Mouse (Mus musculus) brain, embryonic 14.5 days (tissue): ENCODE measurements around the gene Ppfibp2. TPM values are rescaled to one million over a fixed set of nuclear protein-coding genes. Genes with fewer than 3 reads are reported as not detected.
A peak's percentile ranks its signal among the peaks of the same experiment; 100 is the strongest.

ENCODE experiments used
- DNase-seq: peaks from one replicate; pipeline ENCODE4 v3.0.0-alpha.2; 2011; ENCODE audit warnings: low read depth
- CTCF ChIP-seq: fragments of 200-500 bp; IDR thresholded peaks from 2 replicates; pipeline ENCODE4 v1.5.1; 2012; ENCODE audit warnings: inconsistent platforms, mild to moderate bottlenecking, moderate library complexity, borderline replicate concordance; ENCODE audit not compliant: insufficient read depth, insufficient read length; ENCODE audit errors: extremely low read depth
- POLR2A ChIP-seq: fragments of 200-500 bp; IDR thresholded peaks from 2 replicates; pipeline ENCODE4 v1.6.1; 2012; ENCODE audit warnings: mild to moderate bottlenecking, inconsistent platforms, borderline replicate concordance; ENCODE audit not compliant: poor library complexity, insufficient read depth, insufficient read length, severe bottlenecking; ENCODE audit errors: extremely low read depth
- polyA plus RNA-seq: library from polyadenylated mRNA; depleted of rRNA; stranded (reverse); fragments of >200 nt; gene quantifications from 2 replicates; pipeline ENCODE4 v1.2.3, GENCODE M21; 2012

Ppfibp2 gene
- polyA plus RNA-seq, 1 experiment = 3.4 TPM

DNA sequence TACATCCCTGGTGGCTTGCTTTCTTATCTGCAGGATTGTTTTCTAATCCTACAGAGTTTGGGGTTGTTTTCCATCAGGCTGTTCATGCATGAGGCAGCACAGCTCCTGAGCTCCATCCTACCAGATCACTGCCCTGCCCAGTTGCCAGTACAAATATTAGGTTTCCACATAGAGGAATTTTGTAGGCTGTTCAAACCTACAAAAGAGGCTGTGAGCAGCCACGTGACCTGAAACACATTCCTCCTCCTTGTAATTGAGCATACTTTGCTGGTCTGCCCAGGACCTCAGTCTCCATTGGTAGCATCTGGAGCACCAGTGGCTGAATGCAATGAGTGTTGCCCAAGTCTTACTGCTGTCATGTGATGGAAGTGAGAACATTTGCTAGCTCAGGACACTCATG is 104.9 kb downstream of the Ppfibp2 start:
- no peak for DNase-seq
- TF ChIP-seq CTCF = no peak
- no peak for TF ChIP-seq POLR2A

DNA sequence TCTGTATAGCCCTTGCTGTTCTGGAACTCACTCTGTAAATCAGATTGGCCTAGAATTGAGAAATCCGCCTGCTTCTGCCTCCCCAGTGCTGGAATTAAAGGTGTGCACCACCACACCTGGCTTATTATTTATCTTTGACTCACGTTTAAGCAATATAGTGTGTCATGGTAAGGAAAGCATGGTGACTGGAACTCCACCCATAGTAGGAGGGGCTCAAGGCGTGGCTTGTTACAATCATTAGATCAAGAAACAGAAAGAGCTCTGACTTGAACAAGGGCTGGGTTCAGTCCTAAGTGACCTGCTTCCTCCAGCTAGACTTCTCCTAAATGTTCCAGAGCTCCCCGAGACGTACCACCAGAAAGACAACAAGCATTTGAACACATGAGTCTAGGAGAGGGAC is 105.6 kb downstream of the Ppfibp2 start:
- TF ChIP-seq CTCF = no peak
- no peak for TF ChIP-seq POLR2A

DNA sequence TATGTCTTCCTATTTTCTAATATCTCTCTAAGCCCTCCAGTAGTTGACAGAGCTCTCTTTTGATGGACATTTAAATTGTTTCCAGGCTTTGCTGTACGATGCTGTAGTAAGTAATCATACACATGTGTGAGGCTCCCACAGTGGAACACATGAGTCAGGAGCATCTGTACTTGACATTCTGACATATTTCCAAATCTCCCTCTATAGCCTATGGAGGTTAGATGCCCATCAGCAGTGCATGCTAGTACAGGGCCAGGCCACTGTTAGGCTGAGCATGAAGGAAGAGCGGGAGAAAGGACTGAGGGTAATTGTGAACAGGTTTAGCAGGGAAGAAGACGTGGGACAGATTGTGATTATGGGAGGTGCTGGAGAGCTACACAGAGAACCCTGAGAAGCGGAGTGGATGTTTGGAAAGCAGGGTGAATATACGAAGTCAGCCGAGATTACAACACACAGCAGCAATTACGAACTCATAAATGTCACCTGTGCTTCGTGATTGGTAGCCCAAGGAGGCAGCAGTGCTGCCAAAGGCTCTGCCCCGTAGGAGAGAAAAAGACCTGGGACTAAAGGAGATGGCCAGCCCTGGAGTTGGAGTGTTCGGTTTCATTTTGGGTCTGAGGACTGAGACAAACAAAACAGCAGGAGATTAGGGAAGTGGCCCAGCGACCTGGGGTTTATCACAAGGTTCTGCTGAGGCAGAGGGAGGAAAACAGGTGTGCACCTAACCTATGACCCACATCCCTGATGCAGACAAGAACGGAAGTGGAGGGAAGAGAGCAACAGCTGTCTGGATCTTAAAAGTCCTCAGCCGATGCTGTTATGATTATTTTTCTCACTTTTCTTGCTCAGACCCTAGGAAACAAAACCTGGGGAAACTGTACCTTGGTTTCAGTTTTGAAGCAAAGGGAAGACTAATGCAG is 107.7 kb downstream of the Ppfibp2 start:
- TF ChIP-seq CTCF = no peak
- TF ChIP-seq POLR2A = no peak
- DNase-seq = no peak

More for the DNA sequence above, 105.6 kb downstream of the Ppfibp2 start:
- no peak for DNase-seq

DNA sequence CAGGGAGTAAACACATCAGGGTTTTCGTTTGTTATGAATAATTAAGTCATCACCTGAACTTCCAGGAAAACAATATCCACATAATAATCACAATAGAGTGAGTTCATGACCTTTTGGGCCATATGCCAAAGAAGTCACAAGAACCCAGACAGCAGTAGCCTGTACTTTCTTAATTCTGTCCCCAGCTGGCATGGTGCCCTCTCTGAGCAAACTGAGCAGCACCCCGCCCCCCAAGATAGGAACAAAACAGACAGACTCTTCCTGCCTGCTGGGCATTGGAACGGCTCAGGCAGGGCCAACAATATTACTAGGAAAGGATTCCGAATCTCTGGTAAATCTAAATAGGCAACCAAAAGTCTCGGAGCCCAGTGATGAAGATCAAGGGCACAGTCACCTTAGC is 110.9 kb downstream of the Ppfibp2 start:
- DNase-seq = peak; percentile 50
- no peak for TF ChIP-seq POLR2A
- no peak for TF ChIP-seq CTCF

DNA sequence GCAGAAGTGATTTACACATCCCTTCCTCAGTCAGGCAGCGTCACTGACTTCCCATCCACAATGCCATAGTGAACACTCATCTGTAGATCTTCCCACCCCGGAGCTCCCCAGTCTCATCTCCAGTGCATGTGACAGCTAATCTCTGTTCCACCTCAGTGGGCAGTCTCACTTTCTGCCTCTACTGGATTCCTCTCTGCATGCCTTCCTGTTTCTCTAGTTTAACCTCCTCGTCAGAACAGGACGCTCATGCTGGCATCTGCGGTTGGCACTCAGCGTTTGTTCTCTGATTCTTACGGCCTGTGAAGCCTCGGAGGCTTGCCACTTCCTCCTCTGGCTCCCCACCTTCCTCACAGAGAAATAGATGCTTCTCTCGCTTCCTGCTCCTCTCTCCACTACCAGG is 112.6 kb downstream of the Ppfibp2 start:
- no peak for DNase-seq
- no peak for TF ChIP-seq POLR2A
- TF ChIP-seq CTCF = no peak

DNA sequence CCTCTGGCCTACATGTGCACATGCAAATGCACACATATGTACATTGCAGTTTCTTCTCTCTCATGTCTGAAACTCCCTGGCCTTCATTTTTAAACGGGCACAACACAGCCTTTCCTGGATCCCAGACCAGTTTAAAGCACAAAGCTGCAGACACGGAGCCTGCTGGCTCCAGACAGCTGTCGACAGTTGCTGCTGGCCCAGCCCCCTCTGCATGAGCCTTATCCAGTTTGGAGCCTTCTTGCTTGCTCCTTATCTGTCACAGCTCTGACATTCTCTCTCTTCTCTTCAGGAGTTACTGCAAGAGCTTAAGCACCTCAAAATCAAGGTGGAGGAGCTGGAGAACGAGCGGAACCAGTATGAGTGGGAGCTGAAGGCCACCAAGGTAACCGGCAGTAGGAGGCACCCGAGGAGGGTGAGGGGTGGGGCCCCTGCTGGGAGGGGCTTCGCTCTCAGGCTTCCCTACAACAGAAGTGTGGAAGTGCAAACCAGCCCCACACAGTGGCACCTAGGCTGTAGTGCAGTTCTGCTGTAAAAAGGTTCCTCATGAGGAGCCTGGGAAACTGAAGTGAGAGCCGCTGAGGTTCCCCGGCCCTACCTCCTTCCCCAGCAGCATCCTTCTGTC is 113.6 kb downstream of the Ppfibp2 start:
- TF ChIP-seq CTCF = peak; percentile 57; the same call in 1 of the 2 replicates
- no peak for TF ChIP-seq POLR2A
- peak; percentile 80 for DNase-seq

DNA sequence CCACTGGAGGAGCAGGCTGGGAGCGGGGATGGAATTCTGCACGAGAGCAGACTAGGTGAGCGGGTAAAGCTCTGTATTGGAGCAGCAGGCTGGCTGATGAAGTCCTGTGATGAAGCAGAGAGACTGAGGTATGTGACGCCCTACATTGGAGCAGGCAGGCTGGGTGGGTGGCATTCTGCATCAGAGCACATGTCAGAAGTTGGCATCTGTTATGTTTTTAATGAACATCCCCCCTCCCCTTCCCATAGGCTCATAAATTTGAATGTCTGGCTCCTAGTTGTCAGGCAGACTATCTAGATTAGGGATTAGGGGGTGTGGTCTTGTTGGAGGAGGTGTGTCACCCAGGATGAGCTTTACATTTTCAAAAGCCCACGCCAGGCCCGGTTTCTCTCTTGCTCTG is 117.7 kb downstream of the Ppfibp2 start:
- peak; percentile 61 for DNase-seq
- TF ChIP-seq POLR2A = no peak

DNA sequence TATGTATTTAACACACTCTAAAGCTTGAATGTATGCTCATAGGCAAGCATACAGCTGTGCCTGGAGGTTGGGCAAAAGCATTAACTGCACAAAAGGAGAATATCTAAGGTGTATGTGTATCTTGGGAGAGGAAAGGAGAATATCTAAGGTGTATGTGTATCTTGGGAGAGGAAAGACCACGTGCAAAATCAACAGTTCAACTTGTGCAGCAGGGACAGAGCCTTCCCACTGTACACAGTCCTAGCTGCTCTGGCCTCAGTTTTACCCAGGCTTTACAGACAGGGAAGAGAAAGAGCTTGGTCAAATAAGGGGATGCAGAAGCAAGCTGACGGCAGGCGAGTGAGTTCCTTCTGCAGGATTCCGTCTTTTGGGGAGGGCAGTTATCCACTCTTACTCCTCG is 119.1 kb downstream of the Ppfibp2 start:
- TF ChIP-seq POLR2A (no peak), CTCF (no peak)
- DNase-seq = no peak

DNA sequence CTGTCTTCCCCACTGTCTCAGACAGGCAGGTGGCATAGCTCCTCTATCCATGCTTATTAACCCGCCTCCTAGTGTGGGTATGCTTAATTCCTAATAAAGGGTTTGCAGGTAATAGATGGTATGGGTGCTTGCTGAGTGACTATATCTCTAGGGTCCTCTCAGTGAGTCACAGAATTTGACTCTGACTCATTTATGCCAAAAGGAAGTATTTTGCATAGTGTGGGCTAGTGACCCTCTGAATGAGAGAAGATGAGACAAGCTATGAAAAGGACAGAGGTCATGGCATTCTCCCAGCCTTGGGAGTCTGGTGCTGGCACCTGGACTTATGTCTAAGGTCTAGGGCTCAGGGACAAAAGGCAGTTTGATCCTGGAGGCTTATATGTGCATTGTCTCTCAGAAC is 125.8 kb downstream of the Ppfibp2 start:
- DNase-seq = no peak
- TF ChIP-seq CTCF (no peak), POLR2A (no peak)

DNA sequence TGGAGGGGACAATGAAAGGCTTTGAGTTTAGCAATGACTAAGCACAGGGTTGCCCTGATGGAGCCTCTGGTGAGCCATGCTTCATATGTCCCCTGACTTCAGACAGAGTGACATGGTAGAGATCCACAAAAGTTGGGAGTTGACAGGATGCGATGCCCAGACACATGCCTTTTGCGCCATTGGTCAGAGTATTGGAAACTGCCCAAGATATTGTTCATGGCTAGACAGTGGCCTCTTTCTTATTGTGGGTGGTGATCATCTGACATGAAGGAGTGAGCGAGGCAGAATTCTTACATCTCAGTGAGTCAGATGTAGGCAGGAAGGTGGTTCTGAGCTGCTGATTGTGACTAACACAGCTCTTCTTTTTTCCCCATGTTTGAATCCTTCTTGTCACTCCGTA is 127.5 kb downstream of the Ppfibp2 start:
- TF ChIP-seq CTCF (no peak), POLR2A (no peak)
- no peak for DNase-seq

DNA sequence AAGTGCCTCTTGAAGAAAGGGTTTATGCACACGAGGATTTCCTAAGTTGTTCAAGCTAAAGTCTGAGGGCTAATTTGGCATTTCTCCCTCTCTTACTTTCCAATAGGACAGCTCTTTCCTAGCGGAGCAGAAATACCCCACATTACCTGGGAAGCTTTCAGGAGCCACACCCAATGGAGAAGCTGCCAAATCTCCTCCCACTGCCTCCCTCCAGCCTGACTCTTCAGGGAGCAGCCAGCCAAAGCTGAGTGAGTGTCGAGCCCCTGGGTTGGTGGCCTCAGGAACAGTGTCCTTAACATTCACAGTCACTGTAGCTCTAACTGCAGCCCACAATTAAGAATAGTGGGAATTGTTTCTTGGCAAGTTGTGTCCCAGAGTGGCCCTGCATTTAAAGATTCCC is 132.5 kb downstream of the Ppfibp2 start:
- TF ChIP-seq CTCF (no peak), POLR2A (no peak)

DNA sequence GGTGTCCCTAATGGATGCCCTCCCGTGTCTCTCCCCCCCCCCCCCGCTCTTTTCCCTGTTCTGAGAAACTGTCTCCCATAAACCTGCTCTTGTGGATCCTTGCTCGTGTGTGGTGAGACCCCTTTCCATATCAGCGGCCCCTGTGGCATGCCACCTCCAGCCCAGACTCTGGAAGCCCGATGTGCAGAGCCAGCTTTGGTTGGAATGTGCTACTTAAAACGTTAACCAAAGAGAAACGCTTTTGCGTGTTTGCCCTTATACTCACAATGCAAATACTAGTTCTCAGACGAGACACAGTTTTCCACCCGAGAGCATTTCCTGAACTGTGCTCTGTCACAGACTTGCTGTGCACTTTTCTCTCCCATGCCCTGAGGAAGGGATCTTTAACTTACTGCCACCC is 135.6 kb downstream of the Ppfibp2 start:
- TF ChIP-seq CTCF (no peak), POLR2A (no peak)
- DNase-seq = no peak

More for the DNA sequence above, 132.5 kb downstream of the Ppfibp2 start:
- no peak for DNase-seq
